ENCODE assay signal across 16 mouse cellular contexts in genomic region chr12:8093437-8093836, GRCm38 (mm10).
"Had no signal": no experiment of that assay in that cellular context is flagged by ENCODE, and none has a peak within 500 bp of the region (broad histone marks: within the 10 kb centered on the region; RNA-seq: fewer than 3 reads in every experiment).

No protein-coding gene starts in this region.

- H3K9me3 ChIP-seq: stomach, embryonic 15.5 days had no signal

- H3K4me3 ChIP-seq: neural tube, embryonic 13.5 days; neural tube, embryonic 15.5 days; stomach, embryonic 15.5 days had no signal

- H3K27me3 ChIP-seq: neural tube, embryonic 13.5 days; neural tube, embryonic 15.5 days; stomach, embryonic 15.5 days had no signal

- H3K4me1 ChIP-seq: neural tube, embryonic 13.5 days; neural tube, embryonic 15.5 days; stomach, embryonic 15.5 days had no signal

- DNase-seq: retina, postnatal 1 day; right cerebral cortex, adult 18-20 months; right cerebral cortex, postnatal 14 days; right cerebral cortex, postnatal 25 days; right cerebral cortex, postnatal 4 days; spleen, adult 18-20 months; thymus, adult 18-20 months; thymus, adult 2 months; thymus, postnatal 14 days; thymus, postnatal 25 days; thymus, postnatal 36 days; thymus, postnatal 4 days had no signal

- H3K36me3 ChIP-seq: neural tube, embryonic 13.5 days; neural tube, embryonic 15.5 days; stomach, embryonic 15.5 days had no signal

- H3K27ac ChIP-seq: neural tube, embryonic 13.5 days; neural tube, embryonic 15.5 days; stomach, embryonic 15.5 days; stomach, postnatal 0 days had no signal

- H3K9ac ChIP-seq: neural tube, embryonic 13.5 days; neural tube, embryonic 15.5 days; stomach, embryonic 15.5 days had no signal
